Mouse (Mus musculus) urinary bladder, postnatal 10 days (tissue): ENCODE measurements around the gene Gm5796.
"Not testable (repeated sequence)": the region's sequence is repeated elsewhere in the genome, so short reads cannot be mapped to it uniquely, and the experiment has no call there.

Experiments
- DNase-seq: peaks from one replicate; pipeline ENCODE4 v3.0.0; 2022; ENCODE audit warnings: low spot score

Gene Gm5796

GRCm38 (mm10) chr14:4023641-4024040 is at the start of gene Gm5796:
Gene Gm5796 (plus strand): TSS chr14:4023941.
- DNase-seq = not testable (repeated sequence)

- not testable (repeated sequence) for DNase-seq
Measured at GRCm38 (mm10) chr14:3998094-3998493, 25.6 kb upstream of the Gm5796 start, which contains the start of gene Gm3099. Gene Gm3099 (plus strand): TSS chr14:3998394.

- DNase-seq = not testable (repeated sequence)
Measured at GRCm38 (mm10) chr14:4083820-4084219, 60.1 kb downstream of the Gm5796 start, which contains the start of gene Gm3115. Gene Gm3115 (plus strand): TSS chr14:4084120.
